Mouse (Mus musculus): Measurements from ENCODE around the gene Golim4. TPM values are rescaled to one million over a fixed set of nuclear protein-coding genes. Genes with fewer than 3 reads are reported as not detected.
A peak's percentile ranks its signal among the peaks of the same experiment; 100 is the strongest.

The Golim4 gene
- polyA plus RNA-seq, 1 experiment from 2014 or later, result 54.0 TPM

GRCm38 (mm10) chr3:75912786-75913185, 44.0 kb downstream of the Golim4 start:
- no peaks in the 10 kb centered on the region for H3K9me3 ChIP-seq
- no peak overlapping the region for H3K27ac ChIP-seq (replicated peaks)
- WGBS, result 84% methylated on average over 4 of the region's 4 CpGs
- no peak overlapping the region for H3K4me3 ChIP-seq
- H3K4me2 ChIP-seq (replicated peaks), result no peak overlapping the region
- no peak overlapping the region for H3K9ac ChIP-seq (replicated peaks)
- ATAC-seq (ENCODE audit: low FRiP score, low read depth), result no peak
- H3K36me3 ChIP-seq, result no peaks in the 10 kb centered on the region
- no peaks in the 10 kb centered on the region for H3K27me3 ChIP-seq
- 0 out of 2 replicates have a peak, but pooled peaks cover 5% of the 10 kb centered on the region for H3K4me1 ChIP-seq

GRCm38 (mm10) chr3:75910768-75911167, 46.0 kb downstream of the Golim4 start:
- H3K9ac ChIP-seq (replicated peaks), result no peak overlapping the region
- no peak overlapping the region for H3K4me2 ChIP-seq (replicated peaks)
- H3K4me3 ChIP-seq, result no peak overlapping the region
- no peaks in the 10 kb centered on the region for H3K27me3 ChIP-seq
- peak; percentile 43; the same call in 1 of the 2 replicates for ATAC-seq (ENCODE audit: low FRiP score, low read depth)
- peaks cover 9% of the 10 kb centered on the region for H3K36me3 ChIP-seq
- H3K9me3 ChIP-seq, result no peaks in the 10 kb centered on the region
- 0 out of 2 replicates have a peak, but pooled peaks cover 5% of the 10 kb centered on the region for H3K4me1 ChIP-seq
- H3K27ac ChIP-seq (replicated peaks), result no peak overlapping the region

GRCm38 (mm10) chr3:75910257-75910656, 46.5 kb downstream of the Golim4 start:
- peak; percentile 55 for ATAC-seq (ENCODE audit: low FRiP score, low read depth)
- H3K4me3 ChIP-seq, result no peak overlapping the region
- no peaks in the 10 kb centered on the region for H3K9me3 ChIP-seq
- WGBS, result 31% methylated on average over 4 of the region's 4 CpGs
- H3K36me3 ChIP-seq, result peaks cover 13% of the 10 kb centered on the region
- H3K9ac ChIP-seq (replicated peaks), result no peak overlapping the region
- H3K4me1 ChIP-seq, result 0 out of 2 replicates have a peak, but pooled peaks cover 5% of the 10 kb centered on the region
- H3K27me3 ChIP-seq, result no peaks in the 10 kb centered on the region
- H3K27ac ChIP-seq (replicated peaks), result no peak overlapping the region
- no peak overlapping the region for H3K4me2 ChIP-seq (replicated peaks)

GRCm38 (mm10) chr3:75901903-75902598, 54.7 kb downstream of the Golim4 start:
- Histone ChIP-seq H3K27me3 (no peaks in the 10 kb centered on the region), H3K4me3 (no peak overlapping the region), H3K9ac (replicated peaks) (no peak overlapping the region), H3K36me3 (peaks cover 27% of the 10 kb centered on the region), H3K9me3 (no peaks in the 10 kb centered on the region), H3K4me2 (replicated peaks) (no peak overlapping the region), H3K4me1 (no peaks in the 10 kb centered on the region), H3K27ac (replicated peaks) (0 out of 2 replicates have a peak overlapping the region, but pooled peaks have one; percentile 35)
- peak; percentile 77 for ATAC-seq (ENCODE audit: low FRiP score, low read depth)
- WGBS, result 70% methylated on average over 11 of the region's 11 CpGs

GRCm38 (mm10) chr3:75895075-75895474, 61.7 kb downstream of the Golim4 start:
- no peaks in the 10 kb centered on the region for H3K9me3 ChIP-seq
- H3K4me3 ChIP-seq, result no peak overlapping the region
- no peak overlapping the region for H3K9ac ChIP-seq (replicated peaks)
- 93% methylated on average over 5 of the region's 5 CpGs for WGBS
- ATAC-seq (ENCODE audit: low FRiP score, low read depth), result no peak
- H3K27ac ChIP-seq (replicated peaks), result no peak overlapping the region
- no peak overlapping the region for H3K4me2 ChIP-seq (replicated peaks)
- H3K4me1 ChIP-seq, result no peaks in the 10 kb centered on the region
- H3K36me3 ChIP-seq, result peaks cover 48% of the 10 kb centered on the region
- H3K27me3 ChIP-seq, result no peaks in the 10 kb centered on the region

GRCm38 (mm10) chr3:75891581-75891980, 65.2 kb downstream of the Golim4 start:
- H3K36me3 ChIP-seq, result peaks cover 58% of the 10 kb centered on the region
- H3K4me2 ChIP-seq (replicated peaks), result no peak overlapping the region
- H3K27ac ChIP-seq (replicated peaks), result no peak overlapping the region
- H3K4me1 ChIP-seq, result no peaks in the 10 kb centered on the region
- H3K9me3 ChIP-seq, result no peaks in the 10 kb centered on the region
- no peaks in the 10 kb centered on the region for H3K27me3 ChIP-seq
- ATAC-seq (ENCODE audit: low FRiP score, low read depth), result no peak
- H3K4me3 ChIP-seq, result no peak overlapping the region
- 91% methylated on average over 3 of the region's 3 CpGs for WGBS
- H3K9ac ChIP-seq (replicated peaks), result no peak overlapping the region

GRCm38 (mm10) chr3:75889323-75889722, 67.4 kb downstream of the Golim4 start:
- no peak for ATAC-seq (ENCODE audit: low FRiP score, low read depth)
- Histone ChIP-seq H3K4me2 (replicated peaks) (no peak overlapping the region), H3K27me3 (no peaks in the 10 kb centered on the region), H3K9ac (replicated peaks) (no peak overlapping the region), H3K4me3 (no peak overlapping the region), H3K9me3 (no peaks in the 10 kb centered on the region), H3K4me1 (no peaks in the 10 kb centered on the region), H3K27ac (replicated peaks) (no peak overlapping the region), H3K36me3 (peaks cover 67% of the 10 kb centered on the region)
- 100% methylated on average over 1 of the region's 1 CpGs for WGBS

- H3K27me3 ChIP-seq, result no peaks in the 10 kb centered on the region
- H3K9ac ChIP-seq (replicated peaks), result no peak overlapping the region
- no peak overlapping the region for H3K27ac ChIP-seq (replicated peaks)
- peaks cover 50% of the 10 kb centered on the region for H3K36me3 ChIP-seq
- no peak for ATAC-seq (ENCODE audit: low FRiP score, low read depth)
- no peaks in the 10 kb centered on the region for H3K4me1 ChIP-seq
- no peak overlapping the region for H3K4me3 ChIP-seq
- H3K4me2 ChIP-seq (replicated peaks), result no peak overlapping the region
- WGBS, result 91% methylated on average over 1 of the region's 1 CpGs
- no peaks in the 10 kb centered on the region for H3K9me3 ChIP-seq
These were observed 75.2 kb downstream of the Golim4 start for GRCm38 (mm10) chr3:75881582-75881981.

GRCm38 (mm10) chr3:75879269-75879668, 77.5 kb downstream of the Golim4 start:
- WGBS, result 91% methylated on average over 2 of the region's 2 CpGs
- H3K36me3 ChIP-seq, result peaks cover 37% of the 10 kb centered on the region
- H3K4me3 ChIP-seq, result no peak overlapping the region

GRCm38 (mm10) chr3:75868886-75869285, 87.9 kb downstream of the Golim4 start:
- Histone ChIP-seq H3K4me2 (replicated peaks) (no peak overlapping the region), H3K4me1 (no peaks in the 10 kb centered on the region), H3K27ac (replicated peaks) (no peak overlapping the region), H3K36me3 (no peaks in the 10 kb centered on the region), H3K27me3 (no peaks in the 10 kb centered on the region), H3K9me3 (no peaks in the 10 kb centered on the region), H3K4me3 (no peak overlapping the region), H3K9ac (replicated peaks) (no peak overlapping the region)
- ATAC-seq (ENCODE audit: low FRiP score, low read depth), result no peak
- 65% methylated on average over 1 of the region's 1 CpGs for WGBS

More at GRCm38 (mm10) chr3:75879269-75879668, 77.5 kb downstream of the Golim4 start:
- Histone ChIP-seq H3K27ac (replicated peaks) (no peak overlapping the region), H3K9ac (replicated peaks) (no peak overlapping the region), H3K4me1 (no peaks in the 10 kb centered on the region), H3K9me3 (no peaks in the 10 kb centered on the region), H3K27me3 (no peaks in the 10 kb centered on the region), H3K4me2 (replicated peaks) (no peak overlapping the region)
- no peak for ATAC-seq (ENCODE audit: low FRiP score, low read depth)

- H3K9me3 ChIP-seq, result no peaks in the 10 kb centered on the region
- no peak overlapping the region for H3K9ac ChIP-seq (replicated peaks)
- H3K4me3 ChIP-seq, result no peak overlapping the region
- 43% methylated on average over 2 of the region's 2 CpGs for WGBS
- H3K27ac ChIP-seq (replicated peaks), result no peak overlapping the region
- H3K4me1 ChIP-seq, result no peaks in the 10 kb centered on the region
- no peaks in the 10 kb centered on the region for H3K36me3 ChIP-seq
- no peak overlapping the region for H3K4me2 ChIP-seq (replicated peaks)
- no peaks in the 10 kb centered on the region for H3K27me3 ChIP-seq
- ATAC-seq (ENCODE audit: low FRiP score, low read depth), result no peak
These were observed 92.5 kb downstream of the Golim4 start for GRCm38 (mm10) chr3:75864203-75864602.

GRCm38 (mm10) chr3:75861677-75862076, 95.1 kb downstream of the Golim4 start:
- Histone ChIP-seq H3K9ac (replicated peaks) (no peak overlapping the region), H3K36me3 (no peaks in the 10 kb centered on the region), H3K27ac (replicated peaks) (no peak overlapping the region), H3K27me3 (no peaks in the 10 kb centered on the region), H3K4me1 (no peaks in the 10 kb centered on the region), H3K4me2 (replicated peaks) (no peak overlapping the region), H3K9me3 (no peaks in the 10 kb centered on the region), H3K4me3 (no peak overlapping the region)
- WGBS, result 35% methylated on average over 4 of the region's 4 CpGs
- ATAC-seq (ENCODE audit: low FRiP score, low read depth), result no peak

GRCm38 (mm10) chr3:75860760-75861159, 96.0 kb downstream of the Golim4 start:
- Histone ChIP-seq H3K27me3 (no peaks in the 10 kb centered on the region), H3K27ac (replicated peaks) (no peak overlapping the region), H3K4me1 (no peaks in the 10 kb centered on the region), H3K9me3 (no peaks in the 10 kb centered on the region), H3K9ac (replicated peaks) (no peak overlapping the region), H3K36me3 (no peaks in the 10 kb centered on the region), H3K4me2 (replicated peaks) (no peak overlapping the region), H3K4me3 (no peak overlapping the region)
- ATAC-seq (ENCODE audit: low FRiP score, low read depth), result no peak
- 86% methylated on average over 12 of the region's 12 CpGs for WGBS

Measured in midbrain, embryonic 12.5 days (tissue).